In the genomic region with DNA sequence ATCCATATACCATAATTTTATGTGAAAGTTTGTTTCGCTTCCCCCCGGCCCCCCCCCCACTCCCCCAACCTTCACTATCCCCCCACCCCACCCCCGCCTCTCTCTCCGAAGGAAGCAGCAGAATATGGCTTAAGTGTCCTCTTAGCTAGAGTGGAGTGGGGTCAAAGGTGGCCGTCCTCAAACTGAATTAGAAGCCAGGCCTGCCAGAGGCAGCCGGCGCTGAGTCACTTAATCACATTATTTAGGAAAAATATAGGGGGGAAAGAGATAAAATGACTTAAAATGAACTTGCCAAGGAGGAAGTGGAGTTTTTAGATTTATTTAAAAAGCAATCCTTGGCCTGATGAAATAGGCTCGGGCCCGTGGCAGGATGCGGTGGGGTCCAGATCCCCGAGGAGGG, we compare ENCODE assay signal across 29 mouse cellular contexts.
A peak's percentile ranks its signal among the peaks of the same experiment; 100 is the strongest.
DNase-seq lines count a peak whose midpoint lies in the region; ATAC-seq and TF ChIP-seq lines count a peak whose summit lies in the region.
"Had no signal": no experiment of that assay in that cellular context is flagged by ENCODE, and none has a peak within 500 bp of the region (broad histone marks: within the 10 kb centered on the region; RNA-seq: fewer than 3 reads in every experiment).

No protein-coding gene starts in this region.

- no peak overlapping the region for H3K9ac ChIP-seq in hindbrain, embryonic 14.5 days
- H3K9ac ChIP-seq in lung, embryonic 14.5 days, result no peak overlapping the region
- H3K9ac ChIP-seq: embryonic facial prominence, embryonic 15.5 days; forebrain, embryonic 15.5 days; heart, embryonic 13.5 days; hindbrain, embryonic 15.5 days; intestine, embryonic 15.5 days; kidney, embryonic 15.5 days; limb, embryonic 13.5 days; liver, embryonic 12.5 days; midbrain, embryonic 12.5 days; stomach, embryonic 15.5 days had no signal

- no peaks in the 10 kb centered on the region for H3K36me3 ChIP-seq in hindbrain, embryonic 10.5 days
- H3K36me3 ChIP-seq in hindbrain, embryonic 14.5 days (replicated peaks; ENCODE audit: control insufficient read depth, insufficient read depth), result no peaks in the 10 kb centered on the region
- H3K36me3 ChIP-seq in lung, embryonic 14.5 days (ENCODE audit: insufficient read depth), result no peaks in the 10 kb centered on the region
- H3K36me3 ChIP-seq in embryonic facial prominence, embryonic 10.5 days (replicated peaks), result no peaks in the 10 kb centered on the region
- H3K36me3 ChIP-seq: embryonic facial prominence, embryonic 15.5 days; forebrain, embryonic 15.5 days; heart, embryonic 13.5 days; hindbrain, embryonic 15.5 days; intestine, embryonic 15.5 days; kidney, embryonic 15.5 days; limb, embryonic 13.5 days; liver, embryonic 12.5 days; midbrain, embryonic 12.5 days; stomach, embryonic 15.5 days had no signal

- no peak overlapping the region for H3K4me2 ChIP-seq in hindbrain, embryonic 14.5 days (replicated peaks)
- H3K4me2 ChIP-seq in lung, embryonic 14.5 days, result no peak overlapping the region
- H3K4me2 ChIP-seq: embryonic facial prominence, embryonic 15.5 days; forebrain, embryonic 15.5 days; heart, embryonic 13.5 days; hindbrain, embryonic 15.5 days; intestine, embryonic 15.5 days; kidney, embryonic 15.5 days; limb, embryonic 13.5 days; liver, embryonic 12.5 days; midbrain, embryonic 12.5 days; stomach, embryonic 15.5 days had no signal

- peaks cover 79% of the 10 kb centered on the region for H3K27me3 ChIP-seq in hindbrain, embryonic 10.5 days (ENCODE audit: insufficient read depth, poor library complexity, severe bottlenecking)
- H3K27me3 ChIP-seq in hindbrain, embryonic 14.5 days (ENCODE audit: control insufficient read depth, insufficient read depth, low read length), result peaks cover 8% of the 10 kb centered on the region; the same call in 1 of the 2 replicates
- no peaks in the 10 kb centered on the region for H3K27me3 ChIP-seq in lung, embryonic 14.5 days (ENCODE audit: insufficient read depth, low read length)
- peaks cover 84% of the 10 kb centered on the region for H3K27me3 ChIP-seq in embryonic facial prominence, embryonic 10.5 days (replicated peaks; ENCODE audit: low read depth, poor library complexity, severe bottlenecking)
- H3K27me3 ChIP-seq: embryonic facial prominence, embryonic 15.5 days; forebrain, embryonic 15.5 days had no signal

- 47% methylated on average over 11 of the region's 11 CpGs for WGBS in hindbrain, embryonic 10.5 days
- 54% methylated on average over 11 of the region's 11 CpGs for WGBS in hindbrain, embryonic 14.5 days
- WGBS in lung, embryonic 14.5 days, result 16% methylated on average over 11 of the region's 11 CpGs
- WGBS in embryonic facial prominence, embryonic 10.5 days, result 27% methylated on average over 11 of the region's 11 CpGs

- TF ChIP-seq CTCF in lung, embryonic 14.5 days (IDR thresholded peaks at IDR 0.05; ENCODE audit: low read depth), result no peak

- peaks cover 66% of the 10 kb centered on the region for H3K4me1 ChIP-seq in hindbrain, embryonic 10.5 days (replicated peaks)
- H3K4me1 ChIP-seq in hindbrain, embryonic 14.5 days (replicated peaks; ENCODE audit: control insufficient read depth, insufficient read depth, low read length), result peaks cover 10% of the 10 kb centered on the region
- no peaks in the 10 kb centered on the region; the same call in 1 of the 2 replicates for H3K4me1 ChIP-seq in lung, embryonic 14.5 days (ENCODE audit: insufficient read depth)
- peaks cover 71% of the 10 kb centered on the region for H3K4me1 ChIP-seq in embryonic facial prominence, embryonic 10.5 days
- H3K4me1 ChIP-seq: liver, embryonic 12.5 days had no signal

- H3K9me3 ChIP-seq in hindbrain, embryonic 10.5 days, result no peaks in the 10 kb centered on the region
- H3K9me3 ChIP-seq in hindbrain, embryonic 14.5 days (ENCODE audit: control insufficient read depth, low read length), result no peaks in the 10 kb centered on the region
- no peaks in the 10 kb centered on the region for H3K9me3 ChIP-seq in lung, embryonic 14.5 days (ENCODE audit: low read depth, low read length)
- no peaks in the 10 kb centered on the region for H3K9me3 ChIP-seq in embryonic facial prominence, embryonic 10.5 days
- H3K9me3 ChIP-seq: embryonic facial prominence, embryonic 15.5 days; forebrain, embryonic 15.5 days; heart, embryonic 13.5 days; hindbrain, embryonic 15.5 days; intestine, embryonic 15.5 days; kidney, embryonic 15.5 days; limb, embryonic 13.5 days; liver, embryonic 12.5 days; midbrain, embryonic 12.5 days; stomach, embryonic 15.5 days had no signal

- no peak for ATAC-seq in hindbrain, embryonic 14.5 days (ENCODE audit: low FRiP score)
- no peak for ATAC-seq in lung, embryonic 14.5 days (ENCODE audit: insufficient read depth)
- ATAC-seq: forebrain, embryonic 15.5 days; intestine, embryonic 15.5 days; liver, embryonic 12.5 days; Patski had no signal

- H3K27ac ChIP-seq in hindbrain, embryonic 10.5 days, result peak overlapping the region; percentile 75
- no peak overlapping the region for H3K27ac ChIP-seq in hindbrain, embryonic 14.5 days
- no peak overlapping the region for H3K27ac ChIP-seq in lung, embryonic 14.5 days (ENCODE audit: low read depth)
- H3K27ac ChIP-seq in embryonic facial prominence, embryonic 10.5 days (replicated peaks), result peak overlapping the region; percentile 74; the same call in 1 of the 2 replicates
- H3K27ac ChIP-seq: embryonic facial prominence, embryonic 15.5 days; forebrain, embryonic 15.5 days; heart, embryonic 13.5 days; hindbrain, embryonic 15.5 days; intestine, embryonic 15.5 days; kidney, embryonic 15.5 days; layer of hippocampus, adult 2 months; limb, embryonic 13.5 days; liver, embryonic 12.5 days; midbrain, embryonic 12.5 days; stomach, embryonic 15.5 days had no signal

- DNase-seq in hindbrain, embryonic 10.5 days (ENCODE audit: low spot score), result peak; percentile 47
- no peak for DNase-seq in hindbrain, embryonic 14.5 days (ENCODE audit: low spot score)
- DNase-seq in lung, embryonic 14.5 days, result peak; percentile 55
- no peak for DNase-seq in lung, postnatal 25 days (ENCODE audit: low spot score)
- peak; percentile 86 for DNase-seq in MN1 (ENCODE audit: low spot score)
- peak; percentile 37 for DNase-seq in embryonic facial prominence, embryonic 10.5 days (ENCODE audit: low spot score)
- no peak for DNase-seq in right cerebral cortex, postnatal 14 days
- no peak for DNase-seq in urinary bladder, adult 2 months (ENCODE audit: low spot score)
- DNase-seq: adrenal gland, postnatal 36 days; cerebellum, adult 9-10 months; gastrocnemius, postnatal 14 days; heart, adult 11 months; heart, postnatal 14 days; lung, adult 2 months; right cerebral cortex, postnatal 4 days; thymus, adult 18-20 months; thymus, postnatal 36 days had no signal

- H3K4me3 ChIP-seq in hindbrain, embryonic 10.5 days, result no peak overlapping the region
- no peak overlapping the region for H3K4me3 ChIP-seq in hindbrain, embryonic 14.5 days (replicated peaks; ENCODE audit: low read length)
- H3K4me3 ChIP-seq in lung, embryonic 14.5 days (ENCODE audit: low read depth, low read length), result no peak overlapping the region
- H3K4me3 ChIP-seq in embryonic facial prominence, embryonic 10.5 days, result no peak overlapping the region
- H3K4me3 ChIP-seq: embryonic facial prominence, embryonic 15.5 days; forebrain, embryonic 15.5 days; heart, embryonic 13.5 days; hindbrain, embryonic 15.5 days; intestine, embryonic 15.5 days; kidney, embryonic 15.5 days; layer of hippocampus, adult 2 months; limb, embryonic 13.5 days; liver, embryonic 12.5 days; midbrain, embryonic 12.5 days; stomach, embryonic 15.5 days had no signal

Comparison
In these comparisons a context has a peak if more than half of its experiments do, and no peak if none do; other contexts are left out.
1. DNase-seq: peak in hindbrain, embryonic 10.5 days (single experiment), lung, embryonic 14.5 days (single experiment), MN1 (single experiment) and embryonic facial prominence, embryonic 10.5 days (single experiment); none in hindbrain, embryonic 14.5 days (single experiment), lung, postnatal 25 days (single experiment), right cerebral cortex, postnatal 14 days (single experiment) and urinary bladder, adult 2 months (single experiment).
2. H3K27ac ChIP-seq: peak in hindbrain, embryonic 10.5 days (single experiment) and embryonic facial prominence, embryonic 10.5 days (single experiment); none in hindbrain, embryonic 14.5 days (single experiment) and lung, embryonic 14.5 days (single experiment).